Mouse (Mus musculus): Measurements from ENCODE around the gene Gstm1.

DNA sequence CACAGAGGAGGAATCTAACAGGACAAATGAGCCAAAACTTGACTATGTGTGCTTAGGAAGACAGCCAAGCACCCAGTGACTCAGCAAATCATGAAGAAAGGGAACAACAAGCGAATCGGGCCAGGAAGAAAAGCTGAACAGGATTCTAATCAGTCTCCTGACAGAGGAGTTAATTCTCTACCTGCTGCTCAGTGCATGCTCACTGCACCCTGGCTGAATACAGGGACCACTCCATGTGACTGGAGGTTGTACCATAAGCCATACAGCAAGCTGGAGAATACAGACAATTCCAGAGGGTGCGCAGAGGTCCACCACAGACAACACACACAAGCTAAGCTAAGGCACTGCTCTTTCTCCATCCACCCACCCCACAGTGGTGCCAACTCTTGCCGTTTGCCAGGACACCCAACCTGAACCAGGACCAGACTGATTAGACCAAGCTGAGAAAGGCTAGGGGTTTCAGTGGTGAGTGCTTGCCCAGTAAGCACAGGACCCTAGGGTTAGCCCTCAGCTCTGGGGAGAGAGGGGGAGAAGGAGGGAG is 4.4 kb downstream of the Gstm1 start:
- no peak for TF ChIP-seq CTCF (IDR thresholded peaks at IDR 0.05; ENCODE audit: low read depth, low read length)
- TF ChIP-seq GATA1 (IDR thresholded peaks at IDR 0.05; ENCODE audit: borderline replicate concordance, low read length): no peak
- TF ChIP-seq POLR2AphosphoS5 (IDR thresholded peaks at IDR 0.05; ENCODE audit: insufficient replicate concordance, low read depth, low read length): no peak
- TF ChIP-seq TAL1 (conservative IDR thresholded peaks at IDR 0.05; ENCODE audit: low read depth, low read length): no peak

Measured in G1E (cell line).